Mouse (Mus musculus) mouse embryonic stem cell (cell line): Measurements from ENCODE around the gene Cntn5.

Experiments used
- in situ Hi-C, 2 experiments: fragments of 300-500 bp; cut with MboI; formaldehyde crosslinking; loops; 1 replicate in 1 of 2; 3 replicates in 1 of 2; pipeline ENCODE4 v1.14.3; 2019 to 2020; ENCODE audit warnings: low sequenced_read_pairs in 2 of 2, low pct_unique_long_range_greater_than_20kb in 1 of 2, mixed read lengths in 1 of 2; ENCODE audit not compliant: unreplicated experiment in 1 of 2

Gene Cntn5

DNA sequence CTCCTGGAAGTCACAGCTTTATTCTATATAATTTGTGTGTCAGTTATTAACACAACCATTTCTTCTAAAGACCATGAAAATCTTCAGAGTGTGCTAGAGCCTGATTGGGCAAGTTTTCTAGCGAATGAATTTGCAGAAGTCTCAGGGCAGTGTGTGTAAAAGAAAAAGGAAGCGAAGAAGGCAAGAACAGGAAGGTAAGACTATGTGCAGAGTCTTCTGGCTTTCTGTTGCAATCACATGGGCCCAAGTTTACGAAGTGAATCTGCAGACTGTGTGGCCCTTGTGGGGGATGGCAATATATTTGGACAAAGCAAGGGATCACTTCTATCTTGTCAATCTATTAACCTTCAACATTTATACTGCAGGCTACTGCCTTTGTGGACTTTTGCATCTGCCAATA lies 1251.1 kb downstream of the Cntn5 start:
- in situ Hi-C loops: no loop called here

DNA sequence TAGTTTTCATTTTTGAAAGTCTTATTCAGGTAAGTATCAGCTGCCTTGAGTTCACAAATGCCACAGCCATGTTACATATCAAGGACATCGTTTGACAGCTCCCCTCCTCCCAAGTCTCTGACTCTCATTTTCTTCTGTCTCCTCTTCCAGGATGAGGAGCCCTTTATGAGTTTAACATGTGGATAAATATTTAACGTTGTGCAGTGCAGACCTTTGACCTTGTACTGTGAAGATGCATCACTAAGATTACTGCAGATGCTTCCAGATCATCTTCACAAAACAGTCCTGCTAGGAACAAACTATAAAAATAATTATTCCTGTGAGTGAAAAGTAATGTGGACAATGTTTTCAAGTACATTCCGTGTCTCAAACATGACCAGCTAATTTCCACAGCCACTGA lies 1257.2 kb downstream of the Cntn5 start:
- in situ Hi-C loops: no loop called here

DNA sequence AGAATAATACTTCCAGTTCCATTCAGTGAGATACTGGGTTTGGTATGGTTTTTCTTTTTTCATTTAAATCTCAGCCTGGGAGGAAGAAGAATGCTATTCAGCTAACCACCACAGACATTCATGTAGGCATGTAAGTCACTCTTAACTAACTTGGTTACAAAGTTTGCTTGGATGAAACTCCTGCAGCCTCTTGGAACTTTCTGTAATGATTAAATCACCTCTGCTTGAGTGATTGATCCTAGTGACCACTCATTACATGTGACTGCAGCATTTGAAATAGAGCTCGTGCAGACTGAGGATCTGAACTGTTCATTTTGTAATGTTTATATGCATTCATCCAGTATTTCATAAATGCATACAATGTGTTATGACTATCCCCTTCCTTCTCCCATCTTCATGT lies 1258.3 kb downstream of the Cntn5 start:
- in situ Hi-C loops: no loop called here
